Mouse (Mus musculus) olfactory bulb, adult 2 months (tissue): ENCODE measurements at regions not wholly inside any gene's neighbourhood (a gene's known extent, or its start where the extent isn't known, plus 50 kb on each side); places are given as distances from the start of the nearest gene placed in this dataset.

Experiments used
- CTCF ChIP-seq: fragments of 200-500 bp; IDR thresholded peaks from 2 replicates; pipeline ENCODE4 v1.5.1; 2012; ENCODE audit warnings: low read depth, mild to moderate bottlenecking, low read length, moderate library complexity; ENCODE audit not compliant: insufficient read depth
- POLR2A ChIP-seq: fragments of 200-500 bp; IDR thresholded peaks from 2 replicates; pipeline ENCODE4 v1.6.1; 2012; ENCODE audit warnings: mild to moderate bottlenecking, low read depth, low read length, moderate library complexity; ENCODE audit not compliant: insufficient read depth

DNA sequence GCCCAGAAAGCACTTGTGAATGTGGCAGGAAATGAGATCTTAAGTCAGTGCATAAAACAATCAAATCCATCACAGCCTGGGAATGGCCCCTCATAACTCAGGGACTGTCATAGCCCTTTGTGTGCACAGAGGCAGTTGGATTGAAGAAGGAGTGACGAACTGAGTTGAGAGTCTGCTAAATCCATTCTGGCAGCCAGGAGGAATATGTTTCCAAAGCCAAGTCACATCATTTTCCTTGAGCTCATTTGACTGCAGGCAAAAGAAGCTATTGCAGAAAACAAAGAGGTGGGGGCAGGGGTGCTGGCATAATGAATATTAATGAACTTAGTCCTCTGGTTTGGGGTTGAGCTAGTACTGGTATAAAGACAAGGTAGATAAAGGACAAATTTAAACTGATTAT is 620.0 kb downstream of the Dhx35 start:
- TF ChIP-seq CTCF (no peak), POLR2A (no peak)
